Mouse (Mus musculus) thymus, adult 2 months (tissue): ENCODE results near the gene Fndc7.

ENCODE experiments used
- CTCF ChIP-seq: fragments of 200-500 bp; IDR thresholded peaks from 2 replicates; pipeline ENCODE4 v1.5.1; 2012; ENCODE audit warnings: mild to moderate bottlenecking, control low read depth, low read length, moderate library complexity, borderline replicate concordance; ENCODE audit not compliant: control insufficient read depth, poor library complexity, insufficient read depth; ENCODE audit errors: extremely low read depth
- POLR2A ChIP-seq: fragments of 200-500 bp; IDR thresholded peaks from 2 replicates; pipeline ENCODE4 v1.6.1; 2012; ENCODE audit warnings: mild to moderate bottlenecking, low read length, control low read depth, moderate library complexity; ENCODE audit not compliant: control insufficient read depth, poor library complexity, insufficient read depth; ENCODE audit errors: extremely low read depth

GRCm38 (mm10) chr3:108844521-108844920 lies 45.3 kb downstream of the Fndc7 start:
- no peak for TF ChIP-seq CTCF
- no peak for TF ChIP-seq POLR2A
